Mouse (Mus musculus): Measurements from ENCODE around the gene Gnaz.
"Not testable (repeated sequence)": the region's sequence is repeated elsewhere in the genome, so short reads cannot be mapped to it uniquely, and the experiment has no call there.

Gene Gnaz

DNA sequence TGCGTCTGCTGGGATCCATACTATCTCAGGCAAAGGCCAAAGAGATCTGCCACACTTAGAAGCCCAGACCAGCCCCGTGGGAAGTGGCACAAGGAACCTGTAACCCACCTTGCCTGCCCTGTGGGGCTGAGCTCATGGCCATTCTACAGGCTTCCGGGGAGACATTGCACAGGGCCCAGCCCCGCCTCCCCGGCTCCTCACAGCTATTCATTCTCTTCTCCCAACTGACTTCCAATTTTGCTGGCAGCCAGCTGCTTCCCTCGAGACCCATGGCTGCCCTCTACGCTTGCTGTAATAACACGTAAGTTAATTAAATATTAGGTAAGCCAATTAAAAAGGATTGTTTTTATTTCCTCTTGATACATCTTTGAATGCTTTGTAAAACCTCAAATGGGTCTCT, 59.5 kb downstream of the Gnaz start:
- in situ Hi-C loops (cut with MseI, MboI), result loop anchor here in 1 of 2 experiments (10.0 kb wide), 1 partner anchor 82 kb away; no protein-coding TSS in a partner anchor

GRCm38 (mm10) chr10:75028743-75029142, 61.8 kb downstream of the Gnaz start:
- in situ Hi-C loops (cut with MseI, MboI), result loop anchor here in 1 of 2 experiments (10.0 kb wide), 1 partner anchor 84 kb away; no protein-coding TSS in a partner anchor

DNA sequence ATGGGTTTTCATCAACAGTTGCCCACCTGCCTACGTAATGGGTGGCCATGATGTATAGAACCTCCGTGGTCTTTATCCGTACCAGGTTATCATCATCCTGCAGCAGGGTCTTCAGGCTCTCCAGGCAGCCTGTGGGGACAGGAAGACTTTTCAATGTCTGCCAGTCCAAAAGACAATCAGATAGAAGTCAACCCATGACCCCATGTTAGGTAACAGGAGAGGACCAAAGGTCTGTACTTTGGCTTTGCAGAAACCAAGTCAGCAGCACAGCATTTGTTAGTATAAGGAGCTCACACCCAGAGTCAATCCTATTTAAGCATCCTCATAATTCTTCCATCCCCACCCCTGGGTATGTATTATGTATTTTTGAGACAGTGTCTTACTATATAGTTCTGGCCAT, 62.7 kb downstream of the Gnaz start:
- in situ Hi-C loops (cut with MseI, MboI), result loop anchor here in 1 of 2 experiments (10.0 kb wide), 1 partner anchor 85 kb away; no protein-coding TSS in a partner anchor

GRCm38 (mm10) chr10:75030234-75030633, 63.3 kb downstream of the Gnaz start:
- in situ Hi-C loops (cut with MseI, MboI), result no loop called here

DNA sequence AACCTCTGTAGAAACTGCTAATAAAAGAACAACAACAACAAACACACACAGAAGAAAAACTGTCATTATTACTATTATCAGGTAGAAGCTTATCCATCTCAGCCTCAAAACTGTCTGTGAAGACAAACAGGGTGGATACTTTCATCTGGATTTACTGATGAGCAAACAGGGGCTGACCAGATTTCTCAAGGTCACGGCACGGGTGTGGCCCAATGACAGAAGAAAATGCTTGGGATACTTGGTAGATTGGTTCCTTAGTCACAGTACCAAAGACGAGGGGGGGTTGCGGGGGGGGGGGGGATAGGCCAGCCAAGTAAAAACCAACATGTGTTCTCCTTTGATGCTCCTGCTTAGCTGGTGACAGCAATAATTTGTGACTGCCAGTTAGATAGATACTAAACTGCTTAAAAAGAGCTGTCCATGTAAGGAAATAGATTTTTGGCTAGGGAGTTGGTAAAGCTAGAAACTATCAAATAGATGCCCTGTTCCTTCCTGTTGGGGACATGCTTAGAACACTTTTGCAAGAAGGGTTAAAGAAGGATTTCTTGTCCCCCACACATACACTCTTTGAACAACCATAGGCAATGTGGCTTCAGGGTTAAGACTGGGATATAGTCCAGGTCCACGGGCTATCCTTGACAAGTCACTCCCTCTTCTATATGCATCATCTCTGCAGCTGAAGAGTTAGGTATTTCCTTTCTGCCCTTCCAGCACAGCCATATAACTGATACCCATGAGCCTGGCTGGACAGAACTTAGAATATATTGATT, 64.6 kb downstream of the Gnaz start:
- in situ Hi-C loops (cut with MseI, MboI), result no loop called here

- in situ Hi-C loops (cut with MseI, MboI), result no loop called here
Measured at GRCm38 (mm10) chr10:75032395-75032794, 65.4 kb downstream of the Gnaz start, which contains the start of gene Rsph14. Gene Rsph14, minus strand, starts transcription at chr10:75032586.

DNA sequence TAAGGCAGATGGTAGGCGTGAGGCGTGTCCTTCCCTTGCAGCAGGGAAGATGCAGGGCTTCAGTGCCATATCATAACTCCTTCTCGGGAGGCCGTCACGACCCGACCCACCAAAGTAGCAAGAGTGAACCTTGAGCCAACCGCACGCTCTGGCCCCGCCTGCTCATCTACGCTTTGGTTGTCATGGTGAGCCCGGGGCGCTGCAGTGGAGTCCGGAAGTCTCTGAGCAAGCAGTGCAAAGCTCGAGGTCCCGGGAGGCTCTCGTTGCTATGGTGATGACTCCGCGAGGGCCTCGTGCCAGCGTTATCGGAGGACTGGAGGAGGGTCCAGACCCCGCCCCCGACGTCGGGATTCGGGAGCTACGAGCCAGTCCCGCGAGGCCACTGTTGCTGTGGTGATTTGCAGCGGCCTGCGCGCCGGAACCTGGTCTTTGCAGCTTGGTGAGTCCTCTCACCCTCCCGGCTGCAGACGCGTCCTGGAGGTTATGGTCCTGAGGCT, 70.0 kb downstream of the Gnaz start, which contains the start of gene Rab36:
Gene Rab36, plus strand, starts transcription at position 176 of the 497 bp plus-strand sequence.
- in situ Hi-C loops (cut with MseI, MboI), result no loop called here

GRCm38 (mm10) chr10:75042060-75042459, 75.1 kb downstream of the Gnaz start:
- in situ Hi-C loops (cut with MseI, MboI), result not testable (repeated sequence)

DNA sequence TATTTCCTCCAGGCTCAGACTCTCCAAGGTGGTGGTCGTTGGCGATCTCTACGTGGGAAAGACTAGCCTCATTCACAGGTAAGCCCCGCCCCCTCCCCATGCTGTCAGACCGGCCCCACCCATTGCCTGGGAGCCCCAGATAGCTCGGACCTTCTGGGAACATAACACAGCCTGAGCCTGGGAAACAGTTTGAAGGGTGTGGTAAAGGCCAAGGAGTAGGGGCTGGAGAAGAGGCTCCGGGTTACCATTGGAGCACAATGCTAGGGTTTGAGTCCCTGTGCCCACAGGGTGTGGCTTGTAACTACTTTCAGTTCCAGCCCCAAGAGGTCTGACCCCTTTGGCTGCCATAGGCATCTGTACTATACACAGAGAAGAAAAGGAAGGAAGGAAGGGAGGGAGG, 77.5 kb downstream of the Gnaz start:
- in situ Hi-C loops (cut with MseI, MboI), result no loop called here

GRCm38 (mm10) chr10:75045831-75046230, 78.9 kb downstream of the Gnaz start:
- in situ Hi-C loops (cut with MseI, MboI), result no loop called here

DNA sequence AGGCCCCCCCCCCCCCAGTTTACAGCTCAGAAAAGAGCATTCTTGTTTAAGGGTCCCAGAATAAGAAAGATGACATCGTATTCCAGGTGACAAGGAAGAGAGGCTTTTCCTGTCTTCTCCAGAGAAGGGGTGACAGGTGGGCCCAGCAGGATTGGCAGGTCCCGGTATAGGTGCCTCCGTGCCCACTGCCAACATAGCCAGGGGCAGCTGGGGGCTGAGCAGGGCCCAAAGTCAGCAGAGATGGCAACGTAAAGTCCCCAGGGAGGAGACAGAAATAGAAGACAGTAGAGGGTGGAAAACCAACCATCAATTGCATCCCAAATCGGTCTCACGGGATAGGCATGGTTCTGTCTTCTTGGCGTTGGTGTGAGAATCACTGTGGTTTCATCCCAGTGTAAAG, 81.7 kb downstream of the Gnaz start:
- in situ Hi-C loops (cut with MseI, MboI), result no loop called here

DNA sequence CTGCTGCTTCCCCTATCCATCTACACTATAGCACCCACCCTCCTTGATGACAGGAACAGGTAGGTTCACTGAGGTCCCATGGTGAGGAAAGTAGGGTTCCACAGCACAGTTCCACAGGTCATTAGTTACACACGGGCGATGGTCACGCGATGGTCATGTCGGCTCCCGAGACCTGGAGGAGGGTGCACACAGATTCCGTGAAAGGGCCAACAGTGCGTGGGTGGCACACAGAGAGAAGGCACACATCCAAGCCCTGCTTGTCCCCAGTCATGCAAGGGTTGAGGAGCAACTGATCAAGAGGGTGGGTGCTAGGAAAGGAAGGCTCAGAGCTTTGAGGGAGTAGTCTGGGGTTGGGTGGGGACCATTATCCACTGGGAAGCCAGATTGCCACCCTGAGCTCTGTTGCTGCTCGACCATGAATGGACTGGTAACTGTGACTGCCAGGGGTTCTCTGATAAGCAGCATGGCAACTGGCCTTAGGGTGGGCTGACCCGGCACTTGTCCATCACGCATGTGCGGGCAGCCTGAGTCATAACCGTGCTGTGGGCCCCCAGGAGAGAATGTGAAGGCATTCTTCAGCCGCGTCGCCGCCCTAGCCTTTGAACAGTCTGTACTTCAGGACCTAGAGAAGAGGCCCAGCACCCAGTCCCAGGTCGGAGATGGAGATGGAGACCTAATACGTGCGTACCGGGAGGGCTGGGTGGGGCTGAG, 84.5 kb downstream of the Gnaz start:
- in situ Hi-C loops (cut with MseI, MboI), result no loop called here

- in situ Hi-C loops (cut with MseI, MboI), result no loop called here
Measured at GRCm38 (mm10) chr10:75052902-75053301, 85.9 kb downstream of the Gnaz start.

- in situ Hi-C loops (cut with MseI, MboI), result no loop called here
Measured at GRCm38 (mm10) chr10:75053655-75054054, 86.7 kb downstream of the Gnaz start.

DNA sequence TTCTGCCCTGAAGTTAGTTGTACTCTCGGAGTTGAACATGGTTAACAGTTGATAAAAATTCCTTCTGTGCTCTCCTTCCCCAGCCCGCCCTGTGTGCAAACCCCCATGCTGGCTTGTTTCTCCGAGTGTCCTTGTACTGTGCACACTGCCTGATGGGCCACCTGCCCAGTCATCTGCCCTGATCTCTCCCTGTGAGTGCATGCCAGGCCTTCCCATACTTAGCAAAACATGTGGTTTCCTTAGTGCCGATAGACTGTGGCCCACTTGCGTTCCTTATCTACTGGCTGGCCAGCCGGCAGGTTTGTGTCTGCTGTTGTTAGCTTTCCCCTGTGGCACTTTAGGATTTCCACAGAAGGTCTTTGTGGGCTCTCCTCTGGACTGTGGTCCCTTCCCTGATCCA, 87.1 kb downstream of the Gnaz start:
- in situ Hi-C loops (cut with MseI, MboI), result no loop called here

GRCm38 (mm10) chr10:75055672-75056071, 88.7 kb downstream of the Gnaz start:
- in situ Hi-C loops (cut with MseI, MboI), result loop anchor here (5.0 kb wide), 1 partner anchor 97 kb away; no protein-coding TSS in a partner anchor

- in situ Hi-C loops (cut with MseI, MboI), result loop anchor here (5.0 kb wide), 1 partner anchor 96 kb away; no protein-coding TSS in a partner anchor
Measured at GRCm38 (mm10) chr10:75056255-75056654, 89.3 kb downstream of the Gnaz start.

- in situ Hi-C loops (cut with MseI, MboI), result loop anchor here (5.0 kb wide), 1 partner anchor 94 kb away; no protein-coding TSS in a partner anchor
Measured at GRCm38 (mm10) chr10:75058336-75058735, 91.4 kb downstream of the Gnaz start.

DNA sequence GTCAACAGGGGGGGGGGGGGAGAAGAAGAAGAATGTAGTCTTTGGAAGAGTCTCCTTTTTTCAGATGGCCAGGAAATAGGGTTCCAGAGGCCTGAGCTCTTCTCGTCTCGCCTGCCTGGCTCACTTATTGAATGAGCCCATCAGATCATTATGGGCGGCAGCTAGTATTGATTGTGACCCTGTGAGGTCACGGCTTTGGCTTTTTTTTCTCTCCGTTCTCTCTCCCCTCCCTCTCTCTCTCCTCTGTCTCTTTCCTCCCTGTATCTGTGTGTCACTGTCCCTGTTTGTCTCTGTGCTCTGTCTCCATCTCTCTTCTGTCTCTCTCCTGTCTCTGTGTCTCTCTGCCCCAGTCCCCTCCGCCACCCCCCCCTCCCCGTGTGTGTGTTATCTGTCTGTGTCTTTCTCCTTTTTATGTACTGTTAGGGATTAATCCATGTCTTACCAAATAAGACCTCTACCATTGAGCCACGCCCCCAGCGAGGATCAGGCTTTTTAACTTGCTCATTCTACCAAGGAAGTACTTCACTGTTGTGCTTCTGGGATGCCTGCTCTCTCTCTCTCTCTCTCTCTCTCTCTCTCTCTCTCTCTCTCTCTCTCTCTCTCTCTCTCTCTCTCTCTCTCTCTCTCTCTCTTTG, 91.9 kb downstream of the Gnaz start:
- in situ Hi-C loops (cut with MseI, MboI), result loop anchor here (5.0 kb wide), 1 partner anchor 93 kb away; no protein-coding TSS in a partner anchor

GRCm38 (mm10) chr10:75059396-75059795, 92.4 kb downstream of the Gnaz start:
- in situ Hi-C loops (cut with MseI, MboI), result loop anchor here (5.0 kb wide), 1 partner anchor 93 kb away; no protein-coding TSS in a partner anchor

DNA sequence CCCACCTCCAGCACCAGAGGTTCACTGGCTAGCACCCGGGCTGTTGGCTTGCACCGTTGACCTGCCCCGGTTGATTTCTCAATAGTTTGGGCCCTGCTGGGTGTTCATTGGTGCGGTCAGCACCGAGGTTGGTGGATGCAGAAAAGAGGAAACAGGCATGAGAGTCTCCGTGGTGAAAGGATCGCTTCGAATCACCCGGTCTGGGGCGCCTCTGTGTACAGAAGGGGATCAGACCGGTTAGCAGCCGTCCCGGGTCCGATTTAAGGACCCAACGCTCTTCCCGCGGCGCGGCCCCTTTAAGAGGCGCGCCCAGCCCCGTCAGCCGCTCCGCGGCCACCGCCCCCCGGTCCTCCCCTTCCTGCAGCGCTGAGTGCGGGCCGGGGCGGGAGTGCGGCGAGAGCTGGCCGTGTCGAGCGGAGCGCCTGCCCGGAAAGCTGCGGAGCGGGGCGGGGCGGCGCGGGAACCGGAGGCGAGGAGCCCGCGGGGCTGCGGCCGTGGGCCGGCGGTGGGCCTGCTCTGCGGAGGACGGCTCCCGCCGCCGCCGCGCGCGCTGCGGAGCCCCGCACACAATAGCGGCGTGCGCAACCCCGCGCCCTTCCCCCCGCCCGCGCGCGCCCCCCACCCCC, 93.4 kb downstream of the Gnaz start, which contains the start of gene Bcr:
Gene Bcr, plus strand, starts transcription at position 376 of the 626 bp plus-strand sequence.
- in situ Hi-C loops (cut with MseI, MboI), result no loop called here

All from mouse trophoblast stem cell (cell line).